Mouse (Mus musculus) cerebellum, adult 11 months (tissue): ENCODE measurements around the gene Zfp36.
A peak's percentile ranks its signal among the peaks of the same experiment; 100 is the strongest.

ENCODE experiments used
- DNase-seq: peaks from one replicate; pipeline ENCODE4 v3.0.0; 2022

Zfp36 gene

DNA sequence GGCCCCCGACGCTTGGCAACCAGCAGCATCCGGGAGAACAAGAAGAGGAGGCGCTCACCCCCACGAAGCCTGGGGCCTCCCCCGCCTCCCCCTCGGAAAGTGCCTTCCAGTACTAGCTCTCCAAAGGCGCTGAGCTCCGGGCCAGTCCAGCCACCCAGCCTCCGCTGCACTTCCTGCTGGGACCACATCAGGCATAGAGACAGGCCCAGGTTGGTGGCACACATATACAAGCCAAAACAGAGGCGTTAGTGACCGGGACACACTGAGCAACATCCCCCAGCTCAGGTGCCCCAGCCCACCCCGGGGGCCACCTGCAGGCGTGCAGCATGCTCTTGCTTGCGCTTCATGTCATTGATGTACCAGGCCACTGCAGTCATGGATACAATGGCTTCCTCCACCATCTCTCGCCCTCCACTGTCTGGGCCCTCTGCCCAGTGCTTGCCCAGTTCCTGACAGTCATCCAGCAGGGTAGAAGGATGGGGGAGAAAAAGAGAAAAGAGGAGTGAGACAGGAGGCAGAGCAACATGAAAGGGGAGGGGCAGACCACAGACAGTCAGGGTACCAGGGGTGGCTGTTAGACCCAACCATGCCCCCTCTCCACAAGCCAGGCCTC, 12.3 kb downstream of the Zfp36 start:
- no peak for DNase-seq

DNA sequence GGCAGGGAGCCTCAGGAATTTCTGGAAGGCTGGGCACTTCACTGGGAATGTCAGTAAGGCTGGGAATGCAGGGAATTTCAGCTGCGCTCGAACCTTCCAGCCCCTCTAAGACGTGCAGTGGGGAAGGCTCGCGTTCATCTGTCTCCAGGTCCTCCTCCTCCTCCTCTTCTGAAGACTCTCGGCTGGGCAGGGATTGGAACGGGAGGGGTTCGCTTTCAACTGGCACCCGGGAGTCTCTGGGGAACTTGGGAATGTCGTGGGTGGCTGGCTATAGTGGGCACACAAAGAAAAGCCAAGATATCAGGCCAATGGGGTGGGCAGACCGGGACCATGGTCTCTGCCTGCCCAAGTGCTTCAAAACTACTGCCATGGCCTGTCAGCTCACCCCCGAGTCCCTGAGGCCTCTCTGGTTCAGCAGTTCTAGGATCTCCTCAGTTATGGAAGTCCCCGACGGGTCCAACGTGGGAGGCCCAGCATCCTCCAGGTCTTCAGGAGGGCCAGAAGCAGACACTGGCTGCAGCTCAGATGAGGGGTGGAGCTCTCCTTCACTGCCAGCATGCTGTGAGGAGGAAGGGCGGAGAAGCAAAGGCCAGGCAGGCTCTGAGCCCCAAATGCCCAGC, 17.5 kb downstream of the Zfp36 start:
- no peak for DNase-seq

DNA sequence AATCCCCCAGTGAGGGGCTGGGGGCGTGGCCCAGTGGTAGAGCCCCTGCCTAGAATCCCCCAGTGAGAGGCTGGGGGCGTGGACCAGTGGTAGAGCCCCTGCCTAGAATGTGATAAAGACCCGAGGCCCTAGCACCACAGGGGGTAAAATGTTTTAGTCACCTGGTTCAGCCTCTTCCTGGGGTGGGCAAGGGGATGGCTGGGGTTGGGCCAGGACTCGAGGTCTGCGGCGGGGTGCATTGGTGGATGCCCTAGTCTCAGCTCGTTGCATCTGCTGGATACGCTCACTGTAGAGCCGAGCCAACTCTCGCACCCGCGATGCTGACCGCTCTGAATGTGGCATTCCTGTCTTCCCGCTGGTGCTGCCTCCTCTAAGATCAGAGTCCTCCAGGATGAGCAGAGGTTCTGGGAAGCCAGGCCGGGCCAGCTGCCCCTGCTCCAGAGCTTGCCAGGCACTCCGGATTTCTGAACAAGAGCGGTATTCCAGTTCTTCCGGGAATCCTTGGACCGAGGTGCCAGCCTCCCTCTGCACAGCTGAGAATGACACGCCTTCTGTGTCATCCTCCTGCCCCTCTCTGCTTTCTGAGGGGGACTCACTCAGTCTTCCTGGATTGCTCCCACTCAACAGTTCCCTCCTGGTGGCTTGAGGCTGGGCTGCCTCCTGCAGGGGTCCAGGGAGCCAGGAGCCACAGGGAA, 18.3 kb downstream of the Zfp36 start:
- DNase-seq: no peak

DNA sequence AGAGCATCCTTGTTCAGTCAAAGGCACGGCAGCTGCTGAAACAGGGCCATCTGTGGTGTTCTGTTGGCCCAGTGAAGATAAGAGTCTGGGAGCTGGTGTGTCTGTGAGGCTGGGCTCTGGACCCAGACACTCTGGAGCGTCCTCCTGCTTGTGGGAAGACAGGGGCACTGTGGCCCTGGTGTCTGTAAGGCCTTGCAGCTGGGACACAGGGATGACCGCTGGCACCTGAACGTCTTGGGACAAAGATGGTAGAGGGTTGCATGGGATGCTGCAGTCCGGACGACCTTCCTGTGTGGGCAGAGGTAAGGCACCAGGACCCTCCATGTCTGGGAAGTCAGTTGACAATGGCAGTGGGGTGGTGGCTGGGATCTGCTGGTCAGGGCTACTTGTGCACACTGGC, 19.8 kb downstream of the Zfp36 start:
- no peak for DNase-seq

DNA sequence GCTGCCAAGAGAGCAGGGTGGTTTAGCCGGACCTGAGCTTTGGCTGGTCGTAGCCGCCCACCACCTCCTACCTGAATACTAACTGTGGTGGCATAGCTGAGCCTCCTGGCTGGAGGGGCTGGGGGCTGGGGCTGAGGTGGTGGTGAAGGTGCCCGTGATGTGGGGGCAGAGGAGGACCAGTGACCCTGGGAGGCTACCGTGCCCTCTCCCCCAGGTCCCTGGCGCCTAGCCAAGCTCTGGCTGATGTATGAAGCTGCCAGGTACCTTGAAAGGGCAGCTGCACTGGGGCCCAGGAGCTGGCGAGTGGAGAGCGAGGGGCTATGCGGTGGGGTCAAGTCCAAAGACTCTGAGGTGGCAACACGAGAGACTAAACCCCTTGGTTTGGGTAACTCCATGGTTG, 20.2 kb downstream of the Zfp36 start:
- no peak for DNase-seq

DNA sequence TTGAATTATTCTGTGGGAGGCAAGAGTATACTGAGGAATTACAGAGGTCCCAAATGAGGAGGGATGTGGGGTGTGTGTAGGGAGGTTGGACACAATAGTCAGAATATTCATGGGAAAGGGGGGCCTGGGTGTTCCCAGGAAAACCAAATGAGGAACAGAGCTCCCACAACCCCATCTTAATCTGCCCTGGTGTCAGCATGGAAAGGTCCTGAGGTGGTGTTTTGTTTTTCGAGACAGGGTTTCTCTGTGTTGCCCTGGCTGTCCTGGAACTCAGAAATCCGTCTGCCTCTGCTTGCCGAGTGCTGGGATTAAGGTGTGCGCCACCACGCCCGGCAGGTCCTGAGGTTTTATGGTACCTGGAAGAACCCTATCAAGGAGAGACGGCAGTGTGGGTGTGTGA, 21.6 kb downstream of the Zfp36 start:
- DNase-seq: no peak

DNA sequence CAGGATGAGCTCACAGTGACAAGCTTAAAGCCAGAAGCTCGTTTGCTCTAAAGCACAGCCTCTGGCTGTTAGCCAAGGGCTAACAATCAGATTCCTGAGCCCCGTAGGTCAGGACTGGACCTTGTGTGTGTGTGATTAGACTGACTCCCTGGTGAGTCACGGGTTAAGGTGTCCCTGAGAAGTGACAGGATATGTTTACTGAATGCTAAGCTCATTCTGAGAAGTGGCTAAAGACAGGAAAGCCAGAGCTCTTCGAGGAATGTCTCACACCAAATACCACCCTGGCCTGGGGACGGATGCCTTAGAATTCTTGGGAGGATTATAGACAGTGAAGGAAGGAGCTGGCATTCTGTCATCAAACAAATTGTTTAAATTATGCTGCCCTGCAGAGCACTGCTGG, 22.1 kb downstream of the Zfp36 start:
- no peak for DNase-seq

DNA sequence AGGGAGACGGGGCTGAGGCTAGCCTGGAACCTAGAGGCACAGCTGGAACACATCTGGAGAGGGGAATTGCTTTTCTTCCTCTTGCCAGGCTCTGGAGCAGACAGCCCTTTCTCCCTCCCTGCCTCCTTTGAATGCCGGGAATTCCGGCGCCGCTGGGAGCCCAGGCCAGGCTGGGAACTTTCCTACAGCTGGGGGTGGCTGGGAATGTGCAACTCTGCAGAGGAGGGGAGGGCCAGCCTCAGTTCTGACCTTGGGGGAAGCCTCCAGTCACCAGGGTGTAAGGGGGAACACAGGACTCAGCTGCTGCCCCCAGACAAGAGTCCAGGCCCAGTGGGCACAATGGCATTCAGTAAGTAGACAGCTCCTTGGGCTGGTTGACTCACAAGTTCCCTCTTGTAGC, 23.1 kb downstream of the Zfp36 start:
- DNase-seq: no peak

DNA sequence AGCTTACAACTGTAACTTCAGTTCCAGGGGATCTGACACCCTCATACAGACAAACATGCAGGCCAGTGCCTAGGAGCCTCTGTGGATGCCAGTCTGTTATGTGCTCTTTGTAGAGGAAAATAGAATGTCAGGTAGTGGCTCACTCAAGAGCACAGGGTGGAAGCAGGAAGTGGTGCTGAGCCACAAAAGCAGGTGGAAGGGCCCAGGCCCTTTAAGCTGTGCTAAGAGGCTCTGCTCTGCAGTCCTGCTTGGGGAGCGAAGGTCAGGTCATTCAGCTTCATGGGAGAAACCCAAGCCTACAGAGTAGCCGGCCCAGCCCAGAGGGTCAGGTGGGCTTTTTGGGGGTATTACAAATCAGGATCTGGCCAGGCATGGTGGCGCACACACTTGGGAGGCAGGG, 24.8 kb downstream of the Zfp36 start:
- no peak for DNase-seq

DNA sequence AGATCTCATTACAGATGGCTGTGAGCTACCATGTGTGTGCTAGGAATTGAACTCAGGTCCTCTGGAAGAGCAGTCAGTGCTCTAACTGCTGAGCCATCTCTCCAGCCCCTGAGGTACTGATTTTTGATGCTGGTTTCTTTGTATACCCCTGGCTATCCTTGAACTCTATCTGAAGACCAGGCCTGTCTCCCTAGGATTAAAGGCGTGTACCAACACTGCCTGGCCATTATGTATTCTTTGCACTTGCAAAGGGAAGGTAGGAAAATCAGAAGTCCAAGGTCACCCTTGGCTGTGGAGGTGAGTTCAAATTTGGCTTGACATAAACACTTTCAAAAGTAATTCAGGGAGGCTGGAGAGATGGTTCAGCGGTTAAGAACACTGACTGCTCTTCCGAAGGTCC, 25.5 kb downstream of the Zfp36 start:
- DNase-seq: no peak

DNA sequence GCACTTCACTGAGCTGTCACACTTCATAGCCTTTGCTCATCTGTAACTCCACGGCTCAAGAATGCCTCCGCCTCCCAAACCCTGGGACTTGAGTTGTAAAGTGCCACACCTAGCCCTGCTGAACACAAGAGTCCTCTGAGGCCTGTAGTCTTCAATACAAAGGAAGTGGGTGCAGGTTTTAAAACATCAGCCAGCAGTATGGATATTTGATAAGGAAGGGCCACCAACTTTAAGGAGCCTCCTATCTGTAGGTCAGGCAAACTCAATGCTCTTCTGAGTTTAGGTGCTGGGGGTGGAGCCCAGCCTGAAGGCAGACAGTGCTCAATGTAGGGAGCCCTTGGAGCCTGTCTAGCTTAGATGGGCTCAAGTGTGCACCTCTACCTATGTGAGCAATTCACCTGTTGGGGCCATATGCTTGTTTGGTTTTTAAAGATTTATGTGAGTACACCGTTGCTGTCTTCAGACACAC, 25.9 kb downstream of the Zfp36 start:
- DNase-seq: no peak

DNA sequence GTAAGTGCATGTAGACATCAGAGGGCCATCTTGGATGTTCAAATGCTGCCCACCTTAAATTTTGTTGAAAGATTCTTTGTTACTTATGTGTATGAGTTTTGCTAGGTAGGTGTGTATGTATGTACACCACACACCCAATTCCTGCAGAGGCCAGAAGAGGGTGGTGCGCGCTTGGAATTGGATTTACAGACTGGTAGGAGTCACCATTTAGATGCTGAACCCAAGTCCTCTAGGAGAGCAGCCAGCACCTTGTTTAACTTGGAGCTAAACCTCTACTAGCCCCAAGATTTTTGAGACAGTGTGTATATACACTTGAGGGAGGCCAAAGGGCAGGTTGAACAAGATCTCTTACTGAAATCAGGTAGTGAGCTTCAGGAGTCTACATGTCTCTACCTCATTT, 26.8 kb downstream of the Zfp36 start:
- no peak for DNase-seq

DNA sequence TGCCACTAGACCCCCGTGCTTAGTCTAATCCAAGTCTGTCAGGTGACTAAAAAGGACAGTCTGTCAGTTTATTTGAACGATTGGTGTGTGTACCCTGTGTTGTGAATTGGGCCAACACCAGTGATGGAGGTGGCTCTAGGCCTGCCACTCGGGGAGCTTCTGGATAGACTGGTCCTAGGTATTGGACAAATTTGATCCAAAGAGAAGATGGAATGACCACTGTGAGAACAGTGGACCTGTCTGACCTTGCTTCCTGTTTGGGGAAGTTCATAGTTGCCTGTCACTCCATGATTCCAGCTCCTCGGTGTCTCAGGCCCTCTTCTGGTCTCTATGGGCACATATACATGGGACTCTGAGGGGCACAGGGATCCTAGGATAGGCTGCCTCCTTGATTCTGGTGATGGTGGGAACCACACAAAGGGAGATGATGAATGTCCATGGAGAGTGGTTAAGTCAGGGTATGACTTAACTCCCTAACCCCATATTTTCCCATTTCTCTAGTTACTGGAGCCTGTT, 28.3 kb downstream of the Zfp36 start:
- no peak for DNase-seq

DNA sequence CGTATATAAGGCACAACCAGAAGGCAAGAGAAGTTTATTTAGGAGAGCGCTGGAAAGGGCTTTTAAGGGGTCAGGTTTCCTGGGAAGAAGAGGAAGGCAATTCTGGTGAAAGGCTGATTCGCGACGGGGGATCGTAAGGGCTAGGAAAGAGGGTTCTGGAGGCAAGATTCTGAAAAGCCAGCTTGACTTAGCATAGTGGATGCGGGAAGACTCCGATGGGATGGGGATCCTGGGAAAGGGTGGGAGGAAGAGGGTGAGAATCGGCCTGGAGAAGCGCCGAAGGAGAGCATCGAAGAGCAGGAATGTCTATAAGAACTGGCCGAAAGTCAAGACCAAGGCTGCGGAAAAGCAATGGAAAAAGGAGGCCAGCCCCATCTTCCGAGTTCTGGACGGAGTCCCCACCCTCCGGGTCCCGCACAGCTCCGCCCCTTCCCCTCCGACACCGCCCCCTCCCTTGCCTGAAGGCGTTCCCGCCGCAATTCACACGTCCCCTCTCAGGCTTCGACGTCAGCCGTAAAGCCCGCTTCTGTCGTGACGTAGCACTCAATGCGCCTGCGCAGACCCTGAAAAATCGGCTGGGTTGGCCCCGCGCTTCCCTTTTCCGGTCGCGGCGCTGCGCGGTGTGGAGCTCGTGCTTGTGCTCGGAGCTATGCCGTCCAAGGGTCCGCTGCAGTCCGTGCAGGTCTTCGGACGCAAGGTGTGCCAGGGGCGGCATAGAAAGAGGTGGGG, 29.7 kb downstream of the Zfp36 start, which contains the start of gene Rps16:
TSS of gene Rps16 (plus strand) at position 498 of the 729 bp plus-strand sequence.
- DNase-seq: peak; percentile 97

DNA sequence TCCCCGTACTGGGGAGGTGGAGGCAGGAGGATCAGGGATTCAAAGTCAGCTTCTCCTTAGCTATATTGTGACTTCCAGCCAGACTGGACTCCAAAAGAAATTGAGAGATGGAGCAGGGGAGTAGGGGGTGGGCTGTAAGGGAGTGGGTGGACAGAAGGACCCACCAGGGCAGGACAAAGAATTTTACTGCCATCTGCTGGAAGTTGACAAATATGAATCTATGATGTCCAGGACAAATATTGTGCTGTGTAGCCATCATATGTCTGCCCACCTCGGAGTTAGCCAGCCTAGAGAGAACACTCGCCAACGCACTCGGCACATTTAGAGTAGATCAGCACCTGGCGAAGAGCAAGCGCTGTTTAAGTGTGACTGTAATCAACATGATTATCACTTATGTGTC, 31.5 kb downstream of the Zfp36 start:
- DNase-seq: no peak

DNA sequence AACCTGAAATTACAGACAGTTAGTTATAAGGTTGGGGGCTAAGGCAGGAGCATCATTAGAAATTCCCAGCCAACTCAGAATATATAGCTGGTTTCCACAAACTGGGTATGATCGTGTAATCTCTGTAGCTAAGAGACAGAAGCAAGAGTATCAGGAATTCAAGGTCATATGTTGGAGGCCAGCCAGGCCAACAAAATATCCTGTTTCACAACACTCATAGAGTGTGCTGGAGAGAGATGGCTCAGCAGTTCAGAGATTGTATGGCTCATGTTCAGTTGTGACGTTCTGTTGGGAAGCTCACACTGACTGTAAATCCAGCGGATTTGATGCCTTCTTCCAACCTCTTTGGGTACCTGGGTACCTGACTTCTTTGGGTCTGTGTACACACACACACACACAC, 32.3 kb downstream of the Zfp36 start:
- no peak for DNase-seq

DNA sequence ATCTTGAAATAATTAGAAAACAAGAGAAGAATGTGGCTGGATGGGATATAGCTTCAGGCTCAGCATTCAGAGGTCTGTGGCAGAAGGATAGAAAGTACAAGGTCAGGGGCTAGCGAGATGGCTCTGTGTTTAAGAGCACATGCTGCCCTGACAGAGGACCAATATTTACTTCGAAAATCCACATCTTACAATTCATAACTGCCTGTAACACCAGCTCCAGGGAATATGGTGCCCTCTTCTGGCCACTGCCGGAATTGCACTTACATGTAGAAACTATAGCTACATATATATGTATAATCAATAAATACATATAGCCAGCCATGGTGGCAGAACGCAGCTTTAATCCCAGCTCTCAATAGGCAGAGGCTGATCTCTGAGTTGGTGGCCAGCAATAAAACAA, 35.4 kb downstream of the Zfp36 start:
- peak; percentile 59 for DNase-seq

DNA sequence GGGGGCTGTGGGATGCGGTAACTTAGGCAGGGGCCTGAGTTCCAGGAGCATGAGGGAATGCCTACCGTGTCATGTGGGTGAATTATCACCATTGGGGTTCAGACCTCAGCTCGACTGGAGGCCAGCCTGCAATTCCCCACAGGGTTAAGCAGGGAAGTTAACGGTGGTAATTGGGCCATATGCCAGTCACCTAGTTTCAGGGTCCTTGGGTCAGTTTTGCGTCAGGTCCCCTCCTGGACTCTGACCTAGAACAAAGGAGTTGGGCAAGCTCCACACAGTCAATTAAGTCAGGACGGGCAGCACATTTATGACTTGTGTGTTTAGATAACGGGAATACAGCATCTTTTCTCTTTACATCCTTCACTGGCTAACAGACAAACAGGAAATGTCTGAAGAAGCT, 38.7 kb downstream of the Zfp36 start:
- no peak for DNase-seq

DNA sequence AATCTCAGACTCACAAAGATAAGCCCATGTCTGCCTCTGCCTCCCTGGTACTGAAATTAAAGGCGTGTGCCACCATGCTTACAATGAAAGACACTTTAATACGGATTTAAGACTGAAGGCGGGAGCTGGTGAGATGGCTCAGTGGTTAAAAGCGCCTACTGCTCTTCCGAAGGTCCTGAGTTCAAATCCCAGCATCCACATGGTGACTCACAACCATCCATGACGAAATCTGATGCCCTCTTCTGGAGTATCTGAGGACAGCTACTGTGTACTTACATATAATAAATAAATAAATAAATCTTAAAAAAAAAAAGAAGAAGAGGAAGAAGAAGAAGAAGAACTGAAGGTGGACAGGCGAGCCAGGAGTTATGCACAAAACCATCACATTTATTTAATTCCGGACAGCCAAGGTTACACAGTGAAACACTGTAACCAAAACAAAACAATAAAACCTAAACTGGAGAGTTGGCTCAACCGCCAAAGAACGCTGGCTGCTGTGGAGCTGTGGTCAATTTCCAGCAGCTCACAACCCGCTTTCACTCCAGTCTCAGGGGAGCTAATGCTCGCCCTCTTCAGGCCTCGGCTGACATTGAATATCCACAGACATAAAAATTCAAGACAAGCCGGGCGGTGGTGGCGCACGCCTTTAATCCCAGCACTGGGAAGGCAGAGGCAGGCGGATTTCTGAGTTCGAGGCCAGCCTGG, 40.7 kb downstream of the Zfp36 start:
- DNase-seq: peak; percentile 38

DNA sequence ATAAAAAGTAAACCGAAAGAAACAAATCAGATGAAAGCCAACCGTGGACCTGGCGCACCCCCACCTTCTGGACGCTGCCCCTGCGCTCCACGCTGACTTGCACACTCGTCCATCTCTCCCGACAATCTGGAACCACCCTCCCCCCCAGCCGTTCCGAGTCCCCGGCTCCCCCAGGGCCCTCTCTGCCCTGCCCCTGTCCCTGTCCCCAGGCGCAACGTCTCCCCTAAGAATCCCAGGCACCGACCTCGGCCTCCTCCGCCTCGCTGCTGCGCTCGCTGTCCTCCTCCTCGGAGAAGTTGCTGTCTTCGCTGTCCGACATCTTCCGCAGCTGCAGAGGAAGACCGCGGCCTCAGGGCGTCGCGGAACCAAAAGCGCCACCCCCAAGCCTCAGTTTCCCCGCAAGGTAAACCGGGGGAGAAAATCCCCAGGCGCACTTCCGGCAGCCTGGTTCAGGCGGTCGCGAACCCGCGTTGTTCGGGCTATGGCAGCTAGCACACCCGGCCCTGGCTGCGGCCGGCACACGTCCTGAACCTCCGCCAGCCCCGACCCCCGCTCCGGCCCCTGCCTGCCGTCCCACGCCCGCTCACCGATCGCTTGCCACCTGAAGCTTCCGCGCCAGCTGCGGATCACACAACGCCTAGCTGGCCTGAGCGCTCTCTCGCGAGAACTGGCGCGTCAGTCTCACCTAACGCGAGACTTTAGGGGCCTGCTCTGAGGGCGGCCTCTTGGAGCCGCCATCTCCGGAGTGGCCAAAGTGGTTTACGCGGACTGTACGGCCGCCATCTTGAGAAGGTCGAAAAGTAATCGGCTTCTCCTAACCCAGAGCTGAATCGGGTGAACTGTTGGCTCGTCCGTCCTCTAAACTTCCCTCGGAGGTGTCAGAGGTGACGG, 41.7 kb downstream of the Zfp36 start, which contains the start of gene Supt5:
TSS of gene Supt5 (minus strand) at position 639 of the 891 bp plus-strand sequence.
- peak; percentile 95 for DNase-seq

DNA sequence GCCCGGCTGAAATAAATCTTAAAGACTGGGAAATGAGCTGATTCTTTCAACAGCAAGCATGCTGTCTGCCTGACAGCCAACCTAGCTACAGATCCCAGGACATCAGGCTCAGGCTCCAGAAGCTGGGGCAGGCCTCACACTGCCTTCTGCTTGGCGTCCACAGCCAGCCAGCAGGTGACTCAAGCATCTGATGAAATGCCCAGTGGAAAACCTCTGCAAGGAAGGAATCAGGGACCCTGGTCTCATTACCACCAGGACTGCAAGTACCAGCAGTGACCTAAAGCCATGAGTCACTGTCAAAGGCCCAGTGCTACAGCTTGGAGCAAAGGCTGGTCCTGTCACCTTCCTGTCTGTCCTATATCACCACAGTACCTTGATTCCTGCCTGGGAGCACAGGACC, 44.6 kb downstream of the Zfp36 start:
- no peak for DNase-seq

DNA sequence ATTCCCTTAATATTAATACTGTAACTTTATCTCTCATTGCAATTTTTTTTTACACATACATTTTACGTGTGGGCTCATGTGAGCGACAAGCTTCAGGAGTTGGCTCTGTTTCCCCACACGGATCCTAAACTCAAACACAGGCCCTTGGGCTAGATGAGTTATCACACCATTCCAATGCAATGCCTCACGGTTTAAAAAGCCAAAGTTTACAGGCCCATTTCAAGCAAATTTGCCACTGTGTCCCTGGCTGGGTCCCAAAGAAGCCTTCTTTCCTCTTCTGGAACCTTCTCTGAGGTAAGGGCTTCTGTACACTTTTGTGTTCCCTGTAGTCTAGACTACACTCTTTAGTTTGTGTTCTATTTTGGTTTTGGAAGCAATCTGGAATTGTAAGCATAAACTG, 45.5 kb downstream of the Zfp36 start:
- no peak for DNase-seq
